Mouse (Mus musculus): Measurements from ENCODE around the gene Krt32. TPM values are rescaled to one million over a fixed set of nuclear protein-coding genes. Genes with fewer than 3 reads are reported as not detected.

The Krt32 gene
- total and polyA plus RNA-seq, 2 experiments from 2014 or later = not detected

DNA sequence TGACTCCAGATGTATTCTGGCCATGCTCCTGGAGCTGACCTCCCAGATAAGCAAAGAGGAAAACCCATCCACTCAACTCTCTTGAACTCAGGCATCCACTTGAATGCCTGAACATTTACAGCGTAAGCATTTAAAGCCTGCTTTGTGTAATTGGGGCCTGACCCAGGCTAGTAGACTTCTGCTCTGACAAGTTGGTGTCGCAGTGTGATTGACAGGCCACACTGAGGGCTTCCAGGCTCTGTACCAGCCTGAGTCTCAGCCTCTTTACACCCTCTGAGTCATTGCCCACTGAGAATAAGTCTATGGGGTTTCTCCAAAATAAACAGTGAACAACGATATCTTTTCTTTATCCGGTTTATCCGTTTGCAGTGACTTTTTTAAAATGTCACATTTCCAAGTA lies 32.3 kb upstream of the Krt32 start:
- no peak overlapping the region for H3K4me2 ChIP-seq (ENCODE audit: low read depth, low read length, poor library complexity, severe bottlenecking)
- no peak overlapping the region for H3K4me3 ChIP-seq (ENCODE audit: low read depth, low read length)
- H3K36me3 ChIP-seq (ENCODE audit: insufficient read depth, low read length) = no peaks in the 10 kb centered on the region
- TF ChIP-seq CTCF (IDR thresholded peaks at IDR 0.05) = no peak
- DNase-seq (ENCODE audit: low spot score) (no peak), ATAC-seq (ENCODE audit: low FRiP score) (no peak)
- H3K27ac ChIP-seq (ENCODE audit: low read depth, low read length) = no peak overlapping the region
- H3K9me3 ChIP-seq (ENCODE audit: low read length) = no peaks in the 10 kb centered on the region
- no peak overlapping the region for H3K9ac ChIP-seq (replicated peaks; ENCODE audit: low read length, poor library complexity, severe bottlenecking)
- H3K27me3 ChIP-seq (ENCODE audit: insufficient read depth, low read length) = no peaks in the 10 kb centered on the region
- no peaks in the 10 kb centered on the region for H3K4me1 ChIP-seq (ENCODE audit: insufficient read depth, low read length)
- WGBS = 92% methylated on average over 5 of the region's 5 CpGs

DNA sequence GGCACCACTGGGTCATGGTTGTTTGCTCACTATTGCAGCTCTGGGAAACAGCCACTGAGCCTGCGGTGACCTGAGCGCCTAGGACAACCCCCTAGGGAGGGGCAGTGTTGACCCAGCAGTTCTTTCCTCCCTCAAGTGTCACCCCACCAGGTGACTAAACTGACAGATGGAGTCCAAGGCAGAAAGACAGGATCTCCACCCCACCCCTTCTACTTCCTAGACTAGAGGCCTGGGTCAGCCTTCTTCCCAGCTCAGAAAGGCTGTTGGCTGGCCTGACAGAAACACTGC lies 25.7 kb upstream of the Krt32 start:
- TF ChIP-seq CTCF (IDR thresholded peaks at IDR 0.05) = no peak
- H3K4me1 ChIP-seq (ENCODE audit: insufficient read depth, low read length) = no peaks in the 10 kb centered on the region
- DNase-seq (ENCODE audit: low spot score) (no peak), ATAC-seq (ENCODE audit: low FRiP score) (no peak)
- no peak overlapping the region for H3K4me3 ChIP-seq (ENCODE audit: low read depth, low read length)
- no peak overlapping the region for H3K4me2 ChIP-seq (ENCODE audit: low read depth, low read length, poor library complexity, severe bottlenecking)
- no peak overlapping the region for H3K27ac ChIP-seq (ENCODE audit: low read depth, low read length)
- H3K9me3 ChIP-seq (ENCODE audit: low read length) = no peaks in the 10 kb centered on the region
- H3K27me3 ChIP-seq (ENCODE audit: insufficient read depth, low read length) = no peaks in the 10 kb centered on the region
- no peak overlapping the region for H3K9ac ChIP-seq (replicated peaks; ENCODE audit: low read length, poor library complexity, severe bottlenecking)
- WGBS = 91% methylated on average over 2 of the region's 2 CpGs
- H3K36me3 ChIP-seq (ENCODE audit: insufficient read depth, low read length) = no peaks in the 10 kb centered on the region

GRCm38 (mm10) chr11:100112935-100113741 lies 25.1 kb upstream of the Krt32 start:
- no peaks in the 10 kb centered on the region for H3K9me3 ChIP-seq (ENCODE audit: low read length)
- 82% methylated on average over 11 of the region's 11 CpGs for WGBS
- H3K4me3 ChIP-seq (ENCODE audit: low read depth, low read length) = no peak overlapping the region
- DNase-seq (ENCODE audit: low spot score) (no peak), ATAC-seq (ENCODE audit: low FRiP score) (no peak)
- H3K36me3 ChIP-seq (ENCODE audit: insufficient read depth, low read length) = no peaks in the 10 kb centered on the region
- no peak overlapping the region for H3K9ac ChIP-seq (replicated peaks; ENCODE audit: low read length, poor library complexity, severe bottlenecking)
- H3K27me3 ChIP-seq (ENCODE audit: insufficient read depth, low read length) = no peaks in the 10 kb centered on the region
- no peaks in the 10 kb centered on the region for H3K4me1 ChIP-seq (ENCODE audit: insufficient read depth, low read length)
- no peak overlapping the region for H3K27ac ChIP-seq (ENCODE audit: low read depth, low read length)
- TF ChIP-seq CTCF (IDR thresholded peaks at IDR 0.05) = no peak
- no peak overlapping the region for H3K4me2 ChIP-seq (ENCODE audit: low read depth, low read length, poor library complexity, severe bottlenecking)

DNA sequence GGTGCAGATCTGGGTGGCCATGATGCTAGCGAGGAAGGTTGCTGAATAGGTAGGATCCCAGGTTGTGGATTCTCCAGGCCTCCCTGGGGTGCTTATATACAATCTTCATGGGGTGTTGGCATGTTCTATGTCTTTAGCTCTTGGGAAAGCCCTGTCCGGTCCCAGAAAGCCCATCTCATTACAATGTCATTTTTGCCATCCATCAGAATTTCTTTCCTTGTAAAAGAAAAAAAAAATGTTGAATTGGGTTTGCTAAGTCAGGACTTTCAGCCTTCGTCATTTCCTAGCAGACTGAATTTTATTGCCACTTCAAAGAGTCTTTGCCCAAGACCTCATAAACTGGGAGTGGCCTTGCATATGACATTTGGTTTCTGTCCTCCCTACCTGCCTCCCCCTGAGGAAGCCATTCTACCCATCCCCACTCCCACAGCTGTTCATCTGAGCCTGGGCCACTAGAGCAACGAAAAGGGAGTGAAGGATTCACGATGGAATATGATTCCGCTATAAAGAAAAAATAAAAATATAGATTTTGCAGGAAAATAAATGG lies 17.6 kb upstream of the Krt32 start, which contains the start of gene Krt36:
Gene Krt36, minus strand, starts transcription at position 51 of the 547 bp plus-strand sequence.
- no peak within 1 kb of the TSS for H3K4me3 ChIP-seq (ENCODE audit: low read depth, low read length)
- H3K9me3 ChIP-seq (ENCODE audit: low read length) = no peaks in the 10 kb centered on the region
- no peaks in the 10 kb centered on the region for H3K4me1 ChIP-seq (ENCODE audit: insufficient read depth, low read length)
- 92% methylated on average over 6 of the region's 6 CpGs for WGBS
- H3K4me2 ChIP-seq (ENCODE audit: low read depth, low read length, poor library complexity, severe bottlenecking) = no peak within 1 kb of the TSS
- H3K27ac ChIP-seq (ENCODE audit: low read depth, low read length) = no peak within 1 kb of the TSS
- H3K9ac ChIP-seq (replicated peaks; ENCODE audit: low read length, poor library complexity, severe bottlenecking) = no peak within 1 kb of the TSS
- no peaks in the 10 kb centered on the region for H3K27me3 ChIP-seq (ENCODE audit: insufficient read depth, low read length)
- DNase-seq (ENCODE audit: low spot score) = no peak
- no peaks in the 10 kb centered on the region for H3K36me3 ChIP-seq (ENCODE audit: insufficient read depth, low read length)
- TF ChIP-seq CTCF (IDR thresholded peaks at IDR 0.05) = no peak
- no peak for ATAC-seq (ENCODE audit: low FRiP score)

DNA sequence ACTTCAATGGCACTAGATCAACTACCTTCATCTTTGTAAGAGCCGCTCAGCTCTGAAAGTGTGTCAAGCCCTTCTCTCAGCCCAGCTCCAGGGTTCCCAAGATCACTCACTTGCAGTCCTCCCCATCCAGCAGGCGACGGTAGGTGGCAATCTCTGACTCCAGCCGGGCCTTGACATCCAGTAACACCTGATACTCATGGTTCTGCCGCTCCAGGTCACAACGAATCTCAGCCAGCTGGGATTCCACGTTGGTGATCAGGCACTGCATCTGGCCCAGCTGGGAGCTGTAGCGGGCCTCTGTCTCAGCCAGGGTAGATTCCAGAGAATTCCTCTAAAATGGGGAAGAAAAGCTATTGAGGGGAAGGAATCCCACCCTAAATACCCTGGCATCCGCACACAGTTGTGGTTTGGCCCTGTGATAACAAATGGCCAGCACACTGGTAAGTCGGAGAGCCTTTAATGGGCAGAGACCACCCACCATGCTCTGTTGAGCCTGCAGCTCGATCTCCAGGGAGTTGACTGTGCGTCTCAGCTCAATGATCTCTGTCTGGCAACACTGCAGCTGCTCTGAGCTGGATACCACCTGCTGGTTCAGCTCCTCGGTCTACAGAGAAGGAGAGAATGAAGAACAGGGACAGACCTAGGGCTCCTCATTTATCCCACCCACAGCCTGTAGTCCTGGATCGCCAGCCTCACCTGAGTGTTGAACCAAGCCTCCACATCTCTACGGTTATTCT lies 14.8 kb upstream of the Krt32 start:
- H3K9me3 ChIP-seq (ENCODE audit: low read length) = no peaks in the 10 kb centered on the region
- H3K27ac ChIP-seq (ENCODE audit: low read depth, low read length) = no peak overlapping the region
- H3K4me3 ChIP-seq (ENCODE audit: low read depth, low read length) = no peak overlapping the region
- TF ChIP-seq CTCF (IDR thresholded peaks at IDR 0.05) = no peak
- DNase-seq (ENCODE audit: low spot score) (no peak), ATAC-seq (ENCODE audit: low FRiP score) (no peak)
- no peak overlapping the region for H3K4me2 ChIP-seq (ENCODE audit: low read depth, low read length, poor library complexity, severe bottlenecking)
- H3K4me1 ChIP-seq (ENCODE audit: insufficient read depth, low read length) = no peaks in the 10 kb centered on the region
- H3K27me3 ChIP-seq (ENCODE audit: insufficient read depth, low read length) = no peaks in the 10 kb centered on the region
- H3K36me3 ChIP-seq (ENCODE audit: insufficient read depth, low read length) = no peaks in the 10 kb centered on the region
- 64% methylated on average over 15 of the region's 15 CpGs for WGBS
- H3K9ac ChIP-seq (replicated peaks; ENCODE audit: low read length, poor library complexity, severe bottlenecking) = no peak overlapping the region

DNA sequence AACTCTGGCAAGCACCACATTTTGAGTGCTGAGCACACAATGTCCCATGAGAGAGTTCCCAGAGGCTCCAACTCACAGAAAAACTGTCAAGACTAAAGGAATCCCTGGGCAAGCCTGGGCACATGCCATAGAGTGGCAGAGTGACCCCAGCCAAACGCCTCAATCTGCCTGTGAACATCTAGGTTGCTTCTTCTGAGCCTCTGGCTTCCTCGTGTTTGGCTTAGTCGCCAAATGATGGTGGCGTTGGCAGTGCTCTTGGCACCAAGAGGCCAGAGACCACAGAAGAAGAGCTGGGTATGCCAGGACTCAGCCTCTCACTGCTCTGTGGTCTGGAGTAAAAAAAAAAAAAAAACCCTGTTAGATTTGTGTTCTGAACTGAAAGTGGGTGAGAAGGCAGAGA lies 12.4 kb upstream of the Krt32 start:
- Histone ChIP-seq H3K36me3 (ENCODE audit: insufficient read depth, low read length) (no peaks in the 10 kb centered on the region), H3K4me1 (ENCODE audit: insufficient read depth, low read length) (no peaks in the 10 kb centered on the region), H3K4me3 (ENCODE audit: low read depth, low read length) (no peak overlapping the region), H3K4me2 (ENCODE audit: low read depth, low read length, poor library complexity, severe bottlenecking) (no peak overlapping the region), H3K27me3 (ENCODE audit: insufficient read depth, low read length) (no peaks in the 10 kb centered on the region), H3K27ac (ENCODE audit: low read depth, low read length) (no peak overlapping the region), H3K9ac (replicated peaks; ENCODE audit: low read length, poor library complexity, severe bottlenecking) (no peak overlapping the region), H3K9me3 (ENCODE audit: low read length) (no peaks in the 10 kb centered on the region)
- no peak for TF ChIP-seq CTCF (IDR thresholded peaks at IDR 0.05)
- ATAC-seq (ENCODE audit: low FRiP score) = no peak
- DNase-seq (ENCODE audit: low spot score) = no peak
- WGBS = 83% methylated on average over 4 of the region's 4 CpGs

All from midbrain, postnatal 0 days (tissue).